Mouse (Mus musculus) frontal cortex, postnatal 14 days (tissue): ENCODE data around the gene Gypa.
A peak's percentile ranks its signal among the peaks of the same experiment; 100 is the strongest.

Experiments used
- DNase-seq, 2 experiments: peaks; one replicate each; pipeline ENCODE4 v3.0.0; 2022; ENCODE audit warnings: low spot score in 2 of 2

Gene Gypa

GRCm38 (mm10) chr8:80493523-80494345, at the start of gene Gypa:
TSS of gene Gypa (plus strand) at chr8:80493781.
- no peak for DNase-seq

DNA sequence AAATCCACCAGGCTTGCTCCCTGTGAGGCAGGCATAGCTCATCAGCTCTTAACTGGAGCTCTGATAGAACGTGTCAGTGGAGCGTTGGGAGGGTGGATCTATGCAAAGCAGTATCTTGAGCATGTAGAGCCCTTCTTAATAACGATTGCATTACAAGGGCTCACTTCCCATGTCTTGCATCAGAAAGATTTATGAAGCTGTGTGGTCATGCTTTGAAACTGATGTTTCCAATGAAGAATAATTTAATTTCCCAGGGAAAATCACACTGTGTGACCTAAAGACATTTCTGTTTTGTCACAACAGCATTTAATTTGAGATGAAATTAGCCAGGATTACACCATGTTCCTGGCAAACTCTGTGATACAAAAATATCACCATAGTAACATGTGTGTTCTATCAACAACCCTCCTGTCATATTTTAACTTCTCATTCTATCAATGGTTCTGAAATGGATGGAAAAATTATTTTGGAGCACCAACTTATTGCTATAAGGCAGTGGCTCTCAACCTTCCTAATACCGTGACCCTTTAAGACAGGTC, 49.0 kb upstream of the Gypa start:
- no peak for DNase-seq

GRCm38 (mm10) chr8:80447217-80447616, 46.4 kb upstream of the Gypa start:
- no peak for DNase-seq

- no peak for DNase-seq
Measured at GRCm38 (mm10) chr8:80451938-80452690, 41.5 kb upstream of the Gypa start.

DNA sequence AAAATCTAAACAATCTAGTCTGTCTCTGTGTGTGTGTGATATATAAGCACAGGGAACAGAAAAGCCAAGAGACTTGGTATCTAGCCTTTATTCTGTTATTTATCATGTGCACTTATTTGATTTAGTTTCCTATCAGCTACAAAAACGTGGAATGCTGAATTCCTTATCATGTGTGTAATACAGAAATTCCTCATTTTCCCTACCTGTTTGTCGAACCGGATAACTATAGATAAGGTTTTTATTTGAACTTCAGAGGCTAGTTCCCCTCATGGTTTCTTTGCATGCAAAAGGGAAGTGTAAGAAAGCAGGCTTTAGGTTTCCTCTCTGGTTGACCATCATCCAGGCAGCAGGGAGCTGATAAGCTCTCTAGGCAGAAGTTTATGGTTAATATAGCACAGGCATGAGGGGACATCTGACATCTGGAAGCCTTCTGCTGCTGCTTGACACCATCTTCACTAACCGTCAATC, 30.1 kb upstream of the Gypa start:
- no peak for DNase-seq

GRCm38 (mm10) chr8:80474971-80475370, 18.6 kb upstream of the Gypa start:
- no peak for DNase-seq

- DNase-seq, result no peak
Measured at GRCm38 (mm10) chr8:80478156-80478555, 15.4 kb upstream of the Gypa start.

GRCm38 (mm10) chr8:80479129-80479528, 14.5 kb upstream of the Gypa start:
- no peak for DNase-seq

DNA sequence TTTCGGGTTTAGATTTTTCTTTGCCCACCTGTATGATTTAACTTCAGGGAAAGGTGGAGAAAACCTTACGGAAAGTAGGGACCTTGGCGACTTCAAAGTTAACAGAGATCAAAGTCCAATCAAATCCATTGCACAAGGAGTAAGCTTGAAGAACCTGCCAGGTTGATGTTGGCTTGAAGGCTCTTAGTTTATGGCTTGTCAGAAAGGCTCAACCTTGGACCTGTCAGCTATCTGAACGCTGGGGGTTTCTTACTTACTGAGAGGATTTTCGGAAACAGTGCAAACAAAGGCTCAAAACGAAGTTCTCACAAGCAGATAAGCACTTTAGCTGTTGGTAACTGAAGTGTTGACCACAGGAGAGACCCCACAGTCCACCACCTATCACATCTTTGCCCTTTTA, 11.4 kb upstream of the Gypa start:
- no peak for DNase-seq

GRCm38 (mm10) chr8:80482822-80483774, 10.5 kb upstream of the Gypa start:
- no peak for DNase-seq

GRCm38 (mm10) chr8:80491562-80491961, 2.0 kb upstream of the Gypa start:
- DNase-seq, result no peak

DNA sequence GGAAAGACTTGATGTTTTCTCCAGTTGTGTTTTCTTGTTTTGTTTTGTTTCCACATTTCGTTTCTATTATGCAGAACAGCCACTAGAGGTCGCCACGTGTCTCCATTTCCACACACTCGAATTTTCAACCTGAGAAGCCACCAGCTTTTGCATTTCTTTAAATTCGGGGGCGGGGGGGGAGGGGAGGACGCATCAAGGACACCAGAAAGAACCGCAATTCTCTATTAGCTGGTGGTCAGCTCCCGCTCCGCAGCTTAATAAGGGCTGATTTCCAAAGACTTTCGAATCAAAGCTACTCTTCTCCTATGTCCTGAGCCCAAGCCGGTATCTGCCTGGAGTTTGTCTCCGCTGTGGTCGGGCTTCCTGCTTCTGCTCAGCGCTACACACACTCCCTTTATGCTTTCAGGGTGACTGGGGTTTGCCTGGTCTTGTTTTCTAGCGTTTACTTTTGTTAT, 567 bp upstream of the Gypa start:
- DNase-seq, result peak in 1 of 2 experiments; percentile 26

GRCm38 (mm10) chr8:80494346-80494660, 722 bp downstream of the Gypa start:
- no peak for DNase-seq

- DNase-seq, result no peak
Measured at GRCm38 (mm10) chr8:80494819-80495218, 1.2 kb downstream of the Gypa start.

GRCm38 (mm10) chr8:80495527-80495926, 1.9 kb downstream of the Gypa start:
- no peak for DNase-seq

DNA sequence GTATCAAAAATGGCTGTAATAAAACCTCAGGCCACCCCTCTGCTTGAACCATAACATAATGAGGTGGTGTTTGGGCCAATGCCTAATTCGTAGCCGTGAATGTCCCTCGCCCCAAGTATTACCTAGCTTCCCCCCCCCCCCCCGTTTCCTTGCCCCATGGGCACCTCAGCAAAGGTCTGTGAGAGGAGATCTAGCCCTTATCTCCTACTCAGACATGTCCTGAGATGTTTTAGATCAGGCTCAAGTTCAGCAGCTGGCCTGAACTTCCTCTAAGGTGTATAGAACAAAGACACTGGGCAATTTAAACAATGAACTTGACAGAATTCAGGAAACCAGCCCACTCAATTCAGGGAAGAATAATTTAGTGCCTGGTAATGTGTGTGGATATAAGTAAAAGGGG, 3.7 kb downstream of the Gypa start:
- DNase-seq, result no peak

DNA sequence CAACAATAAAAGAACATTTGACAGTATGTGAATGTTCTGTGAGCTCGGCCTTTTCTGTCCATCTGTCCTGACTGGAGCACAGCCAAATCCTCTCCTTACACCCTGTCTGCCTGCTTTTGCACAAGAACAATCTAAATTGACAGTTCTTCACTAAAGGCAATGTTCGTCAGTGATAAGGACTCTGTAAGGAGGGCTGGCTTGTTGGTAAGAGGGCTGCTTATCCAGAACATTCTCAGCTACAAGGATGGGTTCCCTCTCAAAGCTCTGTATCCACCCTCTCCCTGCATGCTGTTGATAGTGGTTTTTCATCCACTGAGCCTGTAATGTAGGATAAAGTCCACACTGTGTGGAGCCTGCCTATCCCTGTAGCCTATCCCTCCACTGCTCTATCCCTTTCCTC, 6.7 kb downstream of the Gypa start:
- DNase-seq, result no peak

- no peak for DNase-seq
Measured at GRCm38 (mm10) chr8:80500773-80501172, 7.2 kb downstream of the Gypa start.

DNA sequence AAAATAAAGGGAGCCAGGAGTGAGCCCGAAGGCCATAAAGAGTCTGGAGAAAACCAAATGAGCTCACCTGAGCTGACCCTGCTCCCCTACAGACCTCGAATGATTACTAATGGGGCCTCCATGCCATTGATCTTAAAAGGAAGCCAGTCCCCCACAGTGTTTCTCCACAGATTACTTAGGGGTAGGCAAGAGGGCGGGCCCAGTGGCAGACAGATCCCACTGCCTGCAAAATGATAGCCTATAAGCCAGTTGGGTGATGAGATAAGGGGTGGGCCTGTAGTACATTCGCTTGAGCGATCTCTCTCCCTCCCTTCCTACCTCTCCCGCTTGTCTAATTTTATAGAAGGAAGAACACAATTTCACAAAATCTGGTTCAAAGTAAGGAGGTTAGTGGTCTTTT, 7.7 kb downstream of the Gypa start:
- DNase-seq, result no peak

DNA sequence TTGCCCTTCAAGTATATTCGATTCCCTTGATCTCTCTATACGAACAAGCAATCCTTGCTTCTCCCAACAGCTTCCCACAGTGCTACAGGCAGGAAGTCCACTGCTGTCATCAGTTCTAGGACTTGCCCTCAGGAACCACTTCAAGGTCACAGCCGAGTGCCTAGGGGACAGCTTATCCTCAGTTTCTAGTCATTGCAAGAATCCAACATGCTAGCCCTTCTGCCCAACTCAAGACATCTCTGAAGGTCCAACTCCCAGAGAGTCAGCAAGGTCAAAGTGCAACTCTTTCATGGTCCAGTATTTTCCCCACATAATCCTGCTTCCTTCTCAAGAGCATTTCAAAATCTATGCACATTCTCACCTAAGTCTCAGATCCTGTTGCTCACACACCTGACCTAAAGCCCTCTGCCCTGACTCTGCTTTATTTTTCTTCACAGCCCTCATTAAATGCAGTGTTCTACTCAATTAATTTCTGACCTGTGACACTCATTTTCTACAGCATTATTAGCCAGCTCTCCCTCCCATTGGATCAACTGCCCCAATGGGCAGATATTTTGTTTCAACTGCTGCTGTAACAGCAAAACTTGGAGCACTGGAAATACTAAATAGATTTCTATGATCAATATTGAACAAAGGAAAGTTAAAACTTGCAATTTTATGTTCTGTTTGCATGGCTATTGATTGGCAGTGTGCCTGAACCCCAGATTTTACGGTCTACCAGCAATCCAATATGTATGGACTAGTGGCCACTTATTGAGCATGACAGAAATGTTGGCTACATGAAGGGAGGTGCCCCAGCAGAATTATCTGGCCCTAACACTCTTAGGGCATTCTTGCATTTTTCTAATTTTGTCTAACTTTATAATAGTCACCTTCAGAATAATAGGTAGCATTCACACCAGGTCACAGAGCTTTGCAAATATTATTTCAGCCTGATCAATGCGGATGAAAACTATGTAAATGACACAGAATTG, 33.1 kb downstream of the Gypa start:
- DNase-seq, result no peak
